Mouse (Mus musculus) limb, embryonic 14.5 days (tissue): ENCODE measurements around the gene Zglp1. TPM values are rescaled to one million over a fixed set of nuclear protein-coding genes. Genes with fewer than 3 reads are reported as not detected.

Source experiments
- ATAC-seq: fragments of 200-750 bp; cut with Nextera tagmentation; 2 replicates; pipeline ENCODE4 v1.8.0; 2017; ENCODE audit warnings: low read depth, moderate number of reproducible peaks, moderate TSS enrichment; ENCODE audit not compliant: low FRiP score
- DNase-seq: peaks from one replicate; pipeline ENCODE4 v3.0.0-alpha.2; 2015; ENCODE audit warnings: low spot score
- H3K27ac ChIP-seq: fragments of 300-500 bp; sonication (generic); replicated peaks from 2 replicates; pipeline ENCODE4 v1.5.1; 2014; ENCODE audit warnings: low read depth, mild to moderate bottlenecking, low read length, moderate library complexity, mixed read lengths
- H3K27me3 ChIP-seq: fragments of 300-500 bp; sonication (generic); 2 replicates; pipeline ENCODE4 v1.6.1; 2014; ENCODE audit warnings: low read length, mixed read lengths; ENCODE audit not compliant: control insufficient read depth, insufficient read depth
- H3K36me3 ChIP-seq: fragments of 300-500 bp; sonication (generic); 2 replicates; pipeline ENCODE4 v1.6.1; 2014; ENCODE audit warnings: mild to moderate bottlenecking, low read length, moderate library complexity, mixed read lengths; ENCODE audit not compliant: control insufficient read depth, insufficient read depth
- H3K4me1 ChIP-seq: fragments of 300-500 bp; sonication (generic); 2 replicates; pipeline ENCODE4 v1.6.1; 2014; ENCODE audit warnings: antibody characterized with exemption, low read length, mixed read lengths; ENCODE audit not compliant: control insufficient read depth, insufficient read depth
- H3K4me2 ChIP-seq: fragments of 300-500 bp; sonication (generic); replicated peaks from 2 replicates; pipeline ENCODE4 v1.6.1; 2014; ENCODE audit warnings: low read depth, mild to moderate bottlenecking, low read length, moderate library complexity; ENCODE audit not compliant: severe bottlenecking
- H3K4me3 ChIP-seq: fragments of 300-500 bp; sonication (generic); replicated peaks from 2 replicates; pipeline ENCODE4 v1.5.1; 2014; ENCODE audit warnings: low read length
- H3K9ac ChIP-seq: fragments of 300-500 bp; sonication (generic); 2 replicates; pipeline ENCODE4 v1.6.1; 2014; ENCODE audit warnings: mild to moderate bottlenecking, low read depth, low read length, moderate library complexity; ENCODE audit not compliant: severe bottlenecking
- H3K9me3 ChIP-seq: fragments of 300-500 bp; sonication (generic); 2 replicates; pipeline ENCODE4 v1.6.1; 2016; ENCODE audit warnings: low read length; ENCODE audit not compliant: control insufficient read depth
- POLR2A ChIP-seq: fragments of 200-500 bp; IDR thresholded peaks from 2 replicates; pipeline ENCODE4 v1.8.0; 2012; ENCODE audit warnings: inconsistent platforms, mild to moderate bottlenecking, moderate library complexity, borderline replicate concordance; ENCODE audit not compliant: insufficient read depth, insufficient read length; ENCODE audit errors: extremely low read depth
- WGBS: fragments of 180-500 bp; shearing (Covaris S2); extraction: QIAGEN DNeasy Blood & Tissue Kit; methylation state at CpG from one replicate; pipeline ENCODE4 v1.1.7; 2014; 5-methylcytosine and 5-hydroxymethylcytosine counted together
- polyA plus RNA-seq, 2 experiments: library from polyadenylated mRNA; depleted of rRNA in 1 of 2; stranded (reverse) in 1 of 2; unstranded in 1 of 2; fragments of >200 nt; fragmentation: Nextera tagmentation in 1 of 2; extraction: Ambion mirVana in 1 of 2; gene quantifications; 2 replicates each; pipeline versions ENCODE4 v1.2.1 to v1.2.3; 2012 to 2014

Zglp1 gene
- polyA plus RNA-seq, 2 experiments: 1.4 TPM; not detected in 1

DNA sequence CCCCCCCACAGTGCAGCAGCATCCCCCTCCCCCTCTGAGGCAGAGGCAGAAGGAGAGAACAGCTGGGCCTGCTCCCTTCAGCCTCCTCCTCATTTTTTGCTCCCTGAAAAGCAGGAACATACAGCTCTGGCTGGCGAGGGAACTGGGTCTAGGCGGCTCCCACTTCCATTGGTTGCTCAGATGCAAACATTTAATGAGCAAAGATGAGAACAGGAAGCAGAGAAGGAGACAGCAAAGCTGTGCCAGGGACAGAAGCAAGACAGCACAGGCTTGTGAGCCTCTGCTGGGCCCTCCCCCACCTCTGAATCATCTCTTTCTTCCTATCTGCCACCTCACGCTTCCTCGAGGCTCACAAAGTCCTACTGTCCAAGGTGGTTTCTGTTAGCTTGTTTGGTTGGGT is 25.6 kb downstream of the Zglp1 start:
- no peaks in the 10 kb centered on the region for H3K9me3 ChIP-seq
- WGBS: 37% methylated on average over 4 of the region's 4 CpGs
- H3K27ac ChIP-seq: no peak overlapping the region
- no peak overlapping the region for H3K9ac ChIP-seq
- no peak overlapping the region for H3K4me3 ChIP-seq
- H3K27me3 ChIP-seq: peaks cover 33% of the 10 kb centered on the region
- no peak for DNase-seq
- H3K4me1 ChIP-seq: peaks cover 11% of the 10 kb centered on the region
- no peaks in the 10 kb centered on the region for H3K36me3 ChIP-seq
- H3K4me2 ChIP-seq: no peak overlapping the region
- no peak for TF ChIP-seq POLR2A
- no peak for ATAC-seq

- TF ChIP-seq POLR2A: no peak
- Histone ChIP-seq H3K9ac (no peak overlapping the region), H3K4me1 (peaks cover 11% of the 10 kb centered on the region), H3K4me2 (no peak overlapping the region), H3K4me3 (no peak overlapping the region), H3K27ac (no peak overlapping the region), H3K27me3 (peaks cover 48% of the 10 kb centered on the region), H3K9me3 (no peaks in the 10 kb centered on the region), H3K36me3 (no peaks in the 10 kb centered on the region)
- no peak for DNase-seq
- ATAC-seq: no peak
- WGBS: 71% methylated on average over 3 of the region's 3 CpGs
Observed at GRCm38 (mm10) chr9:21039779-21040178, 27.1 kb downstream of the Zglp1 start.

DNA sequence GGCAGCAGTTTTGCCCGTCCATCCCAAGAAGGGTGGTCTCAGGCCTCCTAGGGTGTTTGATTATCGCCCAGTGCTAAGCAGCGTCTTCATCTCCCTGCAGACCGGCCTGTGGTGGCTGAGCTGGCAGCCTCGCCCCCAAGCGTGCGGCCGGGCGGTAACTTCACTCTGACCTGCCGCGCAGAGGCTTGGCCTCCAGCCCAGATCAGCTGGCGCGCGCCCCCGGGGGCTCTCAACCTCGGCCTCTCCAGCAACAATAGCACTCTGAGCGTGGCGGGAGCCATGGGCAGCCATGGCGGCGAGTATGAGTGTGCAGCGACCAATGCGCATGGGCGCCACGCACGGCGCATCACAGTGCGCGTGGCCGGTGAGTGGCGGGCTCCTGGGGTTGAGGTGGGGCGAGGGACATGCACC is 29.4 kb downstream of the Zglp1 start:
- H3K9ac ChIP-seq: peak overlapping the region; percentile 43
- ATAC-seq: 0 out of 2 replicates have a peak, but pooled peaks have one; percentile 15
- H3K27ac ChIP-seq: no peak overlapping the region
- peak overlapping the region; percentile 37 for H3K4me3 ChIP-seq
- peak overlapping the region; percentile 54 for H3K4me2 ChIP-seq
- no peak for TF ChIP-seq POLR2A
- peaks cover 71% of the 10 kb centered on the region for H3K27me3 ChIP-seq
- DNase-seq: peak; percentile 14
- H3K4me1 ChIP-seq: peaks cover 15% of the 10 kb centered on the region
- whole genome bisulfite sequencing: 2% methylated on average over 31 of the region's 31 CpGs
- H3K36me3 ChIP-seq: no peaks in the 10 kb centered on the region
- H3K9me3 ChIP-seq: no peaks in the 10 kb centered on the region

DNA sequence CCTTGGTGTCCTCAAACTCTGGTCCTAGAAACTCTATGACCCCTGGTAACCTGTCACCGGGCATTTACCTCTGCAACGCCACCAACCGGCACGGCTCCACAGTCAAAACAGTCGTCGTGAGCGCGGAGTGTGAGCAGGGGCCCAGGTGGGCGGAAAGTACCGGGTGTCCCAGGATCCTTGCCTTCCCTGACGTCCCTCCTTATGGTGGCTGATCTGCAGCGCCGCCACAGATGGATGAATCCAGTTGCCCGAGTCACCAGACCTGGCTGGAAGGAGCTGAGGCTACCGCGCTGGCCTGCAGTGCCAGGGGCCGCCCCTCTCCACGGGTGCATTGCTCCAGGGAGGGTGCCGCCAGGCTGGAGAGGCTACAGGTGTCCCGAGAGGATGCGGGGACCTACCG is 30.2 kb downstream of the Zglp1 start:
- no peak overlapping the region for H3K27ac ChIP-seq
- peak overlapping the region; percentile 37 for H3K4me3 ChIP-seq
- H3K9ac ChIP-seq: no peak overlapping the region
- H3K27me3 ChIP-seq: peaks cover 79% of the 10 kb centered on the region
- TF ChIP-seq POLR2A: no peak
- H3K36me3 ChIP-seq: no peaks in the 10 kb centered on the region
- peak overlapping the region; percentile 54; the same call in 1 of the 2 replicates for H3K4me2 ChIP-seq
- no peaks in the 10 kb centered on the region for H3K9me3 ChIP-seq
- WGBS: under 1% methylated on average over 22 of the region's 22 CpGs
- peaks cover 21% of the 10 kb centered on the region for H3K4me1 ChIP-seq
- DNase-seq (no peak), ATAC-seq (no peak)

DNA sequence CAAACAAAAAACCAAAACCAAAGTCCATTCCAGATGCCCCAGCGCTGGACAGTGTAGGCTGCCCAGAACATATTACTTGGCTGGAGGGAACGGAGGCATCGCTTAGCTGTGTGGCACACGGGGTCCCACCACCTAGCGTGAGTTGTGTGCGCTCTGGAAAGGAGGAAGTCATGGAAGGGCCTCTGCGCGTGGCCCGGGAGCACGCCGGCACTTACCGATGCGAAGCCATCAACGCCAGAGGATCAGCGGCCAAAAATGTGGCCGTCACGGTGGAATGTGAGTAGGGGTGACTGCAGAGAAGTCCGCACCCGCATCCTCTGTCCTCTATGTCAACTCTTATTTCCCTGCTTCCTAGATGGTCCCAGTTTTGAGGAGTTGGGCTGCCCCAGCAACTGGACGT is 30.7 kb downstream of the Zglp1 start:
- DNase-seq (no peak), ATAC-seq (no peak)
- WGBS: 10% methylated on average over 20 of the region's 20 CpGs
- no peak for TF ChIP-seq POLR2A
- H3K9ac ChIP-seq: no peak overlapping the region
- H3K27ac ChIP-seq: no peak overlapping the region
- no peaks in the 10 kb centered on the region for H3K36me3 ChIP-seq
- H3K4me3 ChIP-seq: no peak overlapping the region
- H3K9me3 ChIP-seq: no peaks in the 10 kb centered on the region
- peaks cover 25% of the 10 kb centered on the region for H3K4me1 ChIP-seq
- no peak overlapping the region for H3K4me2 ChIP-seq
- peaks cover 81% of the 10 kb centered on the region for H3K27me3 ChIP-seq

DNA sequence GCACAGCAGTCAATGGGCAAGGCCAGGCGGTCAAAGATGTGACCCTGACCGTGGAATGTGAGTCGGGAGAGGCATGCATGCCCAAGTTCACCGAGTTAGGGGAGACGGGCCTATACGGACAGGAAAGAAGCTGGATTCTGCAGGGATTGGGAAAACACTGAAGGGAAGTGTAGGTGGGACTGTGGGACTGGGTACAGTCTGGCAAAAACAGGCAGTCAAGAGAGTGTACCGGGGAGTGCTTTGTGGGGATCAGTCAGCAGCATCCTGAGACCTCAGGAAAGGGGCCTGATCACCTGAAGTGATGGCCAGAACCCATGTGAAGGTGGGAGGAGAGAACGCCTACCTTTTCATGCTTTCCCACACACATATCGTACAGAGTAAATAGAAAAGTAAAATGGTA is 31.3 kb downstream of the Zglp1 start:
- H3K36me3 ChIP-seq: no peaks in the 10 kb centered on the region
- no peak overlapping the region for H3K27ac ChIP-seq
- H3K4me1 ChIP-seq: peaks cover 27% of the 10 kb centered on the region
- WGBS: 22% methylated on average over 9 of the region's 9 CpGs
- no peak overlapping the region for H3K4me3 ChIP-seq
- ATAC-seq: no peak
- H3K27me3 ChIP-seq: peaks cover 81% of the 10 kb centered on the region
- no peak for TF ChIP-seq POLR2A
- no peak for DNase-seq
- H3K9me3 ChIP-seq: no peaks in the 10 kb centered on the region
- no peak overlapping the region for H3K9ac ChIP-seq
- no peak overlapping the region for H3K4me2 ChIP-seq
